Mouse (Mus musculus) forebrain, embryonic 14.5 days (tissue): ENCODE results near the gene Kpna7. TPM values are rescaled to one million over a fixed set of nuclear protein-coding genes. Genes with fewer than 3 reads are reported as not detected.
"Not testable (repeated sequence)": the region's sequence is repeated elsewhere in the genome, so short reads cannot be mapped to it uniquely, and the experiment has no call there.

ENCODE experiments used
- ATAC-seq: fragments of 200-750 bp; cut with Nextera tagmentation; 2 replicates; pipeline ENCODE4 v1.8.0; 2017; ENCODE audit warnings: mild to moderate bottlenecking, moderate library complexity
- DNase-seq: peaks from one replicate; pipeline ENCODE4 v3.0.0-alpha.2; 2015; ENCODE audit warnings: low spot score
- H3K27ac ChIP-seq: fragments of 300-500 bp; sonication (generic); 2 replicates; pipeline ENCODE4 v1.5.1; 2014; ENCODE audit warnings: low read depth, mild to moderate bottlenecking, control low read depth, low read length, moderate library complexity
- H3K27me3 ChIP-seq: fragments of 300-500 bp; sonication (generic); replicated peaks from 2 replicates; pipeline ENCODE4 v1.6.1; 2014; ENCODE audit warnings: low read length, control low read depth, mixed read lengths; ENCODE audit not compliant: control insufficient read depth, insufficient read depth
- H3K36me3 ChIP-seq: fragments of 300-500 bp; sonication (generic); 2 replicates; pipeline ENCODE4 v1.6.1; 2014; ENCODE audit warnings: low read length, control low read depth; ENCODE audit not compliant: control insufficient read depth, insufficient read depth
- H3K4me1 ChIP-seq: fragments of 300-500 bp; sonication (generic); 2 replicates; pipeline ENCODE4 v1.6.1; 2014; ENCODE audit warnings: antibody characterized with exemption, low read length, control low read depth; ENCODE audit not compliant: control insufficient read depth, insufficient read depth
- H3K4me2 ChIP-seq: fragments of 300-500 bp; sonication (generic); 2 replicates; pipeline ENCODE4 v1.6.1; 2014; ENCODE audit warnings: mild to moderate bottlenecking, control low read depth, low read length
- H3K4me3 ChIP-seq: fragments of 300-500 bp; sonication (generic); 2 replicates; pipeline ENCODE4 v1.5.1; 2014; ENCODE audit warnings: low read depth, low read length, control low read depth
- H3K9ac ChIP-seq: fragments of 300-500 bp; sonication (generic); 2 replicates; pipeline ENCODE4 v1.6.1; 2014; ENCODE audit warnings: mild to moderate bottlenecking, low read length, control low read depth, moderate library complexity
- H3K9me3 ChIP-seq: fragments of 300-500 bp; sonication (generic); replicated peaks from 2 replicates; pipeline ENCODE4 v1.6.1; 2016; ENCODE audit warnings: low read length, control low read depth, mixed read lengths; ENCODE audit not compliant: control insufficient read depth
- WGBS: fragments of 180-500 bp; shearing (Covaris S2); extraction: QIAGEN DNeasy Blood & Tissue Kit; methylation state at CpG from one replicate; pipeline ENCODE4 v1.1.7; 2014; 5-methylcytosine and 5-hydroxymethylcytosine counted together
- polyA plus RNA-seq: library from polyadenylated mRNA; unstranded; fragments of >200 nt; fragmentation: Nextera tagmentation; extraction: Ambion mirVana; gene quantifications from 2 replicates; pipeline ENCODE4 v1.2.1, GENCODE M21; 2014

The Kpna7 gene
- polyA plus RNA-seq, 1 experiment from 2014 or later, result not detected

- H3K9me3 ChIP-seq, result no peaks in the 10 kb centered on the region
- no peaks in the 10 kb centered on the region for H3K36me3 ChIP-seq
- WGBS, result 65% methylated on average over 3 of the region's 3 CpGs
- H3K9ac ChIP-seq, result no peak overlapping the region
- H3K4me1 ChIP-seq, result no peaks in the 10 kb centered on the region
- H3K4me3 ChIP-seq, result no peak overlapping the region
- H3K27ac ChIP-seq, result no peak overlapping the region
- no peak for ATAC-seq
- DNase-seq, result no peak
- H3K4me2 ChIP-seq, result no peak overlapping the region
- no peaks in the 10 kb centered on the region for H3K27me3 ChIP-seq
Measured at GRCm38 (mm10) chr5:145068863-145069262, 15.0 kb downstream of the Kpna7 start.

- Histone ChIP-seq H3K9ac (no peak overlapping the region), H3K27ac (no peak overlapping the region), H3K4me1 (no peaks in the 10 kb centered on the region), H3K27me3 (no peaks in the 10 kb centered on the region), H3K4me2 (no peak overlapping the region), H3K36me3 (no peaks in the 10 kb centered on the region), H3K4me3 (no peak overlapping the region), H3K9me3 (no peaks in the 10 kb centered on the region)
- ATAC-seq (no peak), DNase-seq (no peak)
- 84% methylated on average over 1 of the region's 1 CpGs for WGBS
Measured at GRCm38 (mm10) chr5:145064765-145065340, 19.0 kb downstream of the Kpna7 start.

- H3K27me3 ChIP-seq, result no peaks in the 10 kb centered on the region
- no peaks in the 10 kb centered on the region for H3K36me3 ChIP-seq
- H3K9ac ChIP-seq, result no peak overlapping the region
- H3K4me3 ChIP-seq, result no peak overlapping the region
- no peaks in the 10 kb centered on the region for H3K9me3 ChIP-seq
- H3K27ac ChIP-seq, result no peak overlapping the region
- H3K4me2 ChIP-seq, result no peak overlapping the region
- WGBS, result 78% methylated on average over 2 of the region's 2 CpGs
- DNase-seq (no peak), ATAC-seq (no peak)
- no peaks in the 10 kb centered on the region; the same call in 1 of the 2 replicates for H3K4me1 ChIP-seq
Measured at GRCm38 (mm10) chr5:145059524-145059923, 24.3 kb downstream of the Kpna7 start.

GRCm38 (mm10) chr5:145058722-145059121, 25.1 kb downstream of the Kpna7 start:
- H3K36me3 ChIP-seq, result no peaks in the 10 kb centered on the region
- H3K27me3 ChIP-seq, result no peaks in the 10 kb centered on the region
- no peak overlapping the region for H3K9ac ChIP-seq
- H3K27ac ChIP-seq, result no peak overlapping the region
- WGBS, result 91% methylated on average over 7 of the region's 7 CpGs
- DNase-seq (no peak), ATAC-seq (no peak)
- no peak overlapping the region for H3K4me2 ChIP-seq
- H3K4me3 ChIP-seq, result no peak overlapping the region
- H3K4me1 ChIP-seq, result no peaks in the 10 kb centered on the region; the same call in 1 of the 2 replicates
- no peaks in the 10 kb centered on the region for H3K9me3 ChIP-seq

GRCm38 (mm10) chr5:145057907-145058306, 25.9 kb downstream of the Kpna7 start:
- peak; percentile 57; the same call in 1 of the 2 replicates for ATAC-seq

GRCm38 (mm10) chr5:145054187-145054586, 29.6 kb downstream of the Kpna7 start:
- not testable (repeated sequence) for H3K36me3 ChIP-seq, H3K27ac ChIP-seq, DNase-seq, H3K9me3 ChIP-seq, H3K4me3 ChIP-seq, H3K9ac ChIP-seq, H3K27me3 ChIP-seq, H3K4me1 ChIP-seq, ATAC-seq, H3K4me2 ChIP-seq
- WGBS, result 91% methylated on average over 3 of the region's 3 CpGs

More at GRCm38 (mm10) chr5:145057907-145058306, 25.9 kb downstream of the Kpna7 start:
- Histone ChIP-seq H3K4me3 (no peak overlapping the region), H3K36me3 (no peaks in the 10 kb centered on the region), H3K9me3 (no peaks in the 10 kb centered on the region), H3K27ac (no peak overlapping the region), H3K27me3 (no peaks in the 10 kb centered on the region), H3K4me1 (no peaks in the 10 kb centered on the region; the same call in 1 of the 2 replicates), H3K4me2 (no peak overlapping the region), H3K9ac (no peak overlapping the region)
- 15% methylated on average over 8 of the region's 8 CpGs for WGBS
- DNase-seq, result peak; percentile 57

- not testable (repeated sequence) for H3K9ac ChIP-seq, H3K36me3 ChIP-seq, DNase-seq, H3K4me3 ChIP-seq, H3K27me3 ChIP-seq, H3K27ac ChIP-seq, ATAC-seq, H3K4me1 ChIP-seq, H3K4me2 ChIP-seq, H3K9me3 ChIP-seq
- 80% methylated on average over 3 of the region's 3 CpGs for WGBS
Measured at GRCm38 (mm10) chr5:145042690-145043089, 41.1 kb downstream of the Kpna7 start, which contains the start of gene 1700018F24Rik. 1700018F24Rik (plus strand) TSS chr5:145042990.

GRCm38 (mm10) chr5:145041628-145042027, 42.2 kb downstream of the Kpna7 start:
- ATAC-seq (no peak), DNase-seq (peak; percentile 1)
- Histone ChIP-seq H3K27ac (no peak overlapping the region), H3K9ac (no peak overlapping the region), H3K36me3 (no peaks in the 10 kb centered on the region), H3K4me1 (no peaks in the 10 kb centered on the region), H3K27me3 (no peaks in the 10 kb centered on the region), H3K4me3 (no peak overlapping the region), H3K4me2 (no peak overlapping the region), H3K9me3 (no peaks in the 10 kb centered on the region)
- 46% methylated on average over 4 of the region's 4 CpGs for WGBS

- 75% methylated on average over 5 of the region's 5 CpGs for WGBS
- not testable (repeated sequence) for H3K27me3 ChIP-seq, H3K27ac ChIP-seq
Measured at GRCm38 (mm10) chr5:145032391-145032790, 51.4 kb downstream of the Kpna7 start, which contains the start of gene Gm4871. Gm4871 (minus strand) TSS chr5:145032754.

More at GRCm38 (mm10) chr5:145032391-145032790, 51.4 kb downstream of the Kpna7 start, which contains the start of gene Gm4871:
- H3K4me3 ChIP-seq, ATAC-seq, H3K9ac ChIP-seq, H3K36me3 ChIP-seq, H3K4me1 ChIP-seq, H3K9me3 ChIP-seq, H3K4me2 ChIP-seq, DNase-seq: not testable (repeated sequence)
